Mouse (Mus musculus): ENCODE results near the gene Fgfr2. TPM values are rescaled to one million over a fixed set of nuclear protein-coding genes. Genes with fewer than 3 reads are reported as not detected.
"Not testable (repeated sequence)": the region's sequence is repeated elsewhere in the genome, so short reads cannot be mapped to it uniquely, and the experiment has no call there.

Fgfr2 gene
- total RNA-seq, 2 experiments from 2014 or later: not detected

DNA sequence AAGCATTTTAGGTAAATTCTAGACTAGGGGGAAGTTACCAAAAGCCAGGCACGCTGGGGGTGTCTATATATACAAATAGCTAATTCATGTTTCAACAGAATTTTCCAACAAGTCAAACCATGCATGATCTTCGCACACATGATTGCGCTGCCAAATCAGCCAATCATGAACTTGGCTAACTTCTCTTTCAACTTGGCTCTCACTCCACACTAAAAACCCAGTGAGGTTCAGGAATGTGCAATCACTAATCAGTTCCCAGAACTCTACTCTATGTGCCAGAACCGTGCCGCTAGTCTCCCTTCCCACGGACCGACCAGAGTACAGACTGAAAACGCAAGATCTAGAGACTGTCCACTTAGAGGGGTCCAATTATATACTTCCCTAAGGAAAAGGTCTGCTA is 551.7 kb downstream of the Fgfr2 start:
- ATAC-seq (replicated peaks; ENCODE audit: poor library complexity): no peak

DNA sequence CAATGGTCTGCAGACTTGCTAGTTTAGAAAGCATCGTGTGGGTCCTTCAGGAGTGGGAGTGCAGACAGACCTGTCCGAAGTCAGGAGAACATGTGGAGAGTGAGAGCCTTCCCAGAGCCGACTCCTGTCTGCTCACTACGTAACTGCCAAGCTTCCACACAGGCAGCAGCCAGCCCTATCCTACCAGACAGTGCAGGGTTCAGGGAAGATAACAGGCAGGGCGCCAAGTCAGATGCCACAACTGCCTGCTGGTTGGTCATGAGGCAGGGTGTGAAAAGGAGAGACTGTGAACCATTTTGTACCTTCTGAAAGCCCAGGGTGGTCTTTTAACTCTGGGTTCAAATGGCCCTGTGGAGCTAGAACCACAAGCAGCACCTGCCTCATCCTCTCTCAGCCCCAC is 553.1 kb downstream of the Fgfr2 start:
- ATAC-seq (replicated peaks; ENCODE audit: poor library complexity): peak; percentile 78

DNA sequence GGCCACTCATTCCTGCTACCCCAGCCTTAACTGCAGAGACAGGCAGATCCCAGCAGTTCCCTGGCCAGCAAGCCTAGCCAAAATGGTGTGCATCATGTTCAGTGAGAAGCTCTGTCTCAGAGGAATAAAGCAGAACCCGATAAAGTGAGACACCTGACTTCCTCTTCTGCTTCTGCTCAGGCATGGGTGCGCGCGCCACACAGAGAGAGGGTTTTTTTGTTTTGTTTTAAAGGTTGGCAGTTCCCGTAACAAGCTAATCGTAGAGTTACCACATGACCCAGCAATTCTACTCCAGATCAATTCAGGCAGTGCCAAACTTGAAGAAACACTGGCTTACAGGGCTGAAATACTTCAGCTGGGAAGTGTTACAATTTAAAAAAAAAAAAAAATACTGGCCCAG is 554.3 kb downstream of the Fgfr2 start:
- peak; percentile 34; the same call in 1 of the 2 replicates for ATAC-seq (replicated peaks; ENCODE audit: poor library complexity)

DNA sequence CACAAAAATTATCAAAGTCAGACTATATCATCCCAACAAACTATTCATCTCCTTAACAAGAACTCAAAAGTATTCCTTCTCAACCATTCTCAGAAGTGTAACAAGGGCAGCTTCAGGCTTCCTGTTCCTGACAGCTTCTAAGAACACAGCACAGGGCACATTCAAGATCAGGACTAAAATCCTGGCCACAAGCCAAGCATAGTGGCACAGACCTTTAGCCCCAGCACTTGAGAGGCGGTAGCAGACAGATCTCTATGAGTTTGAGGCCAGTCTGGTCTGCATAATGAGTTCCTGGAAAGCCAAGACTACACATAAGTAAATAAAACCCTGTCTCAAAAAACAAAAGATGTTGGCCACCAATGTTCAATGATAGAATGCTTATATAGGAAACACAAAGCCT is 557.3 kb downstream of the Fgfr2 start:
- ATAC-seq (replicated peaks; ENCODE audit: poor library complexity): no peak

DNA sequence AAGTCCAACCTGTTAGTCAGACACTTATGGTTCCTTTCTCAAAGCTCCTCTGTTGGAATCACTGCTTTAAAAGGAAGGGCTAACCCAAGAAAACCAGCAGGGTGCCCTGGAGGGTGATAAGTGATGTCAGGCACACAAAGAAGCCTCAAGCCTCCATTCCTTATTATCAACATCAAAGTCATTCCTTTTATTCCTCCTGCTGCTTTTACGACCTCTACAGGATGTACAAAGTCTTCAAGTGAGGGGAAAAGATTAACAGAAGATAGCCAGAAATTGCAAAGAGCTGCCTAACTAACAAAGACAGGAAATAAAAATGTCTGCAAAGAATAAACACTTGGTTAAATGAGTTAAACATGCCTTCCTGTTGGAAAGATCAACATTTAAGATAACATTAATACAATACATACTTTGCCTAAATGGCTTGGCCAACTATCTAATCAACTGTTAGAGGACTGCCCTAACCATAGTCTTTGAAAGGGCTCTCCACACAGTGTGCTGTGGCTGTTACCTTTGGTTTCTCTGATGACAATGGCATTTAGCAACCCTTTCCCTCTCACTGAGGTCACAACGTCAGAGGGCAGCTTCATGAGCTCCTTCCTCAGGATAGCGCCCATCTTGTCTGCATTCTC is 563.9 kb downstream of the Fgfr2 start:
- ATAC-seq (replicated peaks; ENCODE audit: poor library complexity): no peak

DNA sequence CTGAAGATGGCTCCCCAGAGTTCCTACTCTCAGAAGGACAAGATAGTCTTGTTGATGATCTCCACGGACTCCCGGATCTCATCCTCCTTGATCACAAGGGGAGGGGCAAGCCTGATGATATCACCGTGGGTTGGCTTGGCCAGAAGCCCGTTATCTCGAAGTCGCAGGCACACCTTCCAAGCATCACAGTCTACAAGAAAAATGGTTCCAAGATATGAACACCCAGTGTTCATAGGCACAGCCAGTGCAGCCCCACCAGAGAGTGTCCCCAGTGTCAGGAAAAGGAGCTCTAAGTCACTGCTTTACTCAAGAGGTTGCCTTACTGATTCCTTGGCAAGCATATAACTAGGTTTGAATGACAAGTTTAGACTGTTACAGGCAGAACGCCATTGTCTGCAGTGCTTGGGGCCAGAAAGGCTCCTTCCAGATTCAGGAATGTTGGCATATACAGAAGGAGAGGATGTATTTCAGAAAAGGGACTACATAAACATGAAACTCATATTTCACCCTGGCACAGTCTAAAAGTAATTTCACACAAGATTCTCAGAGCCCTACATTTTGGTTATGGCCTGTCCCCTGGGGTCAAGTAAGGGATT is 564.9 kb downstream of the Fgfr2 start:
- peak; percentile 70 for ATAC-seq (replicated peaks; ENCODE audit: poor library complexity)

DNA sequence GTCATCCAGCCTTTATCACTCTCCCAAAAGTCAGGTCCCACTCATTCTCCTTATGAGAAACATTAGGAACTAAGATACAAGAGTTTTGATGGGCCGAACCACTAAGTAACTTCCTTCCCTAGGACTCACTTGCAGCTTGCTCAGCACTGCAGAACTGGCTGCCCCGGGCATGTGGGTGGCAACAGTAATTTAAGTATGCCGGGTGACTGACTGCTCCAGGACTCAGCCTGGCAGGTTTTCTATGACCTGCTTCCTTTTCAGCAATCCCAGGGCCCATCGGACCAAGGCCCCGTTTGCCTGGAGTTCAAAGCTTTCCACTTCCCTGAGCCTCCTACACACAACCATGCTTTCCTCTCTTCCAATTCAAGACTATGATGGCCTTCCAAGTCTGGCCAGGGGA is 566.6 kb downstream of the Fgfr2 start:
- no peak for ATAC-seq (replicated peaks; ENCODE audit: poor library complexity)

DNA sequence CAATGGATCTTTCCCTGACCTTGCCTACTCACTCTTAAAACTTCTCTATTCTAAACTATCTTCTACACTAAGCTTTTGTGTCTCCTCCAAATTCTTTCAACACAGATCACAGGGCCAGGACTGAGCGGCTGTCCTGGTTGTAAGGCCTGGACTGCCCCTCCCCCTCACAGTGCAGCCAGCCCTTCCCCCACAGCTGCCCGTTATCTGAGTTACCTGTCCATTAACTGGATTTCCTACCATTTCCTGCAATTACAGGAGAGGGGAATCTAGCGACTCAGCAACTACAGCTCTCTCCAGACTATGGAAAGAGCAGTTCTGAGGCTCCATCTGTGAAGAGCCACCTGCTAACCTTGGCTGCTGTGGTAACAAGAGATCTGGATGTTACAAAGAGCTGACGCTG is 567.2 kb downstream of the Fgfr2 start:
- ATAC-seq (replicated peaks; ENCODE audit: poor library complexity): no peak

DNA sequence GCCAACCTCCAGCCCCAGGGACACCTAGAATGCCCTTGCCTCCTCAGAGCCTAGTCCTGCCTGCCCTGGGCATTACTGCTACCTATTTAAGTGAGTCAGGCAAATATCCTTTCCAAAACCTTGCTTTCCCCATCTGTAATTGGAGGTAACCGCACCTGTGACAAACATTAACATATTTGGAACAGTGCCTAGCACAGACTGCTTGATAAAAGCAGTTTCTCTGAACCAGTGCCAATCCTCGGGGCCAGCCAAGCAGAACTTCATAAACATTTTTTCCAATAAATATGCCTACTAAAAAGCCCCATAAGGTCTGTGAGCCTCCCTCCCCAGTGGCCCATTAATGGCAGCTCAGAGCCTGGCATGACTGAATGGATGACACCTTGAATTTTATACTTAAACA is 569.1 kb downstream of the Fgfr2 start:
- ATAC-seq (replicated peaks; ENCODE audit: poor library complexity): no peak

DNA sequence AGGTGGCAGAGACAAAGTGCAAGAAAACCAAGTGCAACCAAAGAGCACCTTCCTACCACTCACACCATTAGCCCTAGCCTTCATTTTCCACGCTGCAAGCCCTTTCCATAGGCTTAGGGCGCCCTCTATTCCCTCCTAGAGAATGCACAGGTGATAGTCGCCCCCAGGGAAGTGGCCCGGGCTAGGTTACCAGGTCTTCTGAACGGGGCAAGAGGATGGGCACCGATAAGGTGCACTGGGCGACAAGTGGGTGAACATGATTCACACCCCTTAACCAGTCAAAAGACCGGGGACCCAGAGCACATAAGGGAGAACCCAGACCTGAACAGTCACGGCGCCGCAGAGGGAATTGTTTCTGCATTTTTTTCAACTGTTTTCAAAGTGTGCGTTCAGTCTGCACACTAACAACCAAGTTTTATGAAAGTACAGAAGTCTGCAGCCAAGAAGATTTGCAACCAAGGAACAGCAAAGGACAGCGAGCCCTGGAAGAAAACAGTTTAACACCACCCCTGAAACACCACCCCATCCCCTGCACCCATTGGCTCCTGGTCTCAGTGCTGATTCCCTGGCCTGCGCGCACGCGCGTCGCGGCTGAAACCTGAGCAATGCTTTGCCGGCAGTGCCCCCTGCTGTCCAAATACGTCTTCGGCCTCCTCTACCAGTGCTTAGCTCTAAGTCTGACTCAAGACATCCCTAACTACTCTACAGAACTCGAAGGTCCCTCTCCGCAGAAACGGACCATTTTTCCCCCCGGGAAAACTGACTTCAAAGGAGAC is 571.6 kb downstream of the Fgfr2 start:
- peak; percentile 98 for ATAC-seq (replicated peaks; ENCODE audit: poor library complexity)

DNA sequence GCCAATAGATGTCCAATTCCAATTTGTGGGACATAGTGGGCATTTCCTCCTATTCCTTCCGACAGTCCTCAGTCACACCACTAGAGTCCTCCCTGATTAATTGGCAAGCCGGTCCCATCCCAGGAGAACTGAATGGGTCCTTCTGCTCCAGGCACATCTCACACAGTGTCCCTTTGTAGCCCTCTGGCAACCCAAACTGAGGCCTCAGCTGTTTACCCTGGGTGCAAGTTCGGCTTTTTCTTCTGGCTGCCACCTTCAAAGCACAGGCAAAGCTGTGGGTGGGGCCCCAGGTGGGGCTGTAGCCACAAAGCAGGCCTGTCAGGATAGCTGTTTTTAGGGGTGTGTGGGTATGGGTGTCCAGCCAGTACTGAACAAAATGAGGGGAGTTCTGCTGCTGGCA is 576.0 kb downstream of the Fgfr2 start:
- ATAC-seq (replicated peaks; ENCODE audit: poor library complexity): no peak

DNA sequence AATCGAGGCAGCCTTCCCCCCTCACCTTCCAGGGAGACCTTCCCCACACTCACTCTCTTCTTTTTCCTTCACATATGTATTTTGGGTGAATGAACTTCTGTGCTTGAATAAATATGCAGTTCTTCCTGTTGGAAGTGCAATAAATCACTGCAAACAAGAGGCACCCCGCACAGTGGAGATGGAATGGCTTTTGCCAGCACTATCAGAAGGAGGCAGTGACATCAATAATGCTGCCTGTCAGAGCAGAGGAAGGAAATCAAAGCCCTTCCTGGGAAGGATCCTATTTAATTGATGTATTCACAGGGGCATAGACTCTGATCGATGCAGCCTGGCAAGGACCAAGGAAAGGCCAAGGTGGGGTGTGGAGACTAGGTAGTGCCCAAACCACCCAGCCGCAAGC is 580.7 kb downstream of the Fgfr2 start:
- ATAC-seq (replicated peaks; ENCODE audit: poor library complexity): no peak

DNA sequence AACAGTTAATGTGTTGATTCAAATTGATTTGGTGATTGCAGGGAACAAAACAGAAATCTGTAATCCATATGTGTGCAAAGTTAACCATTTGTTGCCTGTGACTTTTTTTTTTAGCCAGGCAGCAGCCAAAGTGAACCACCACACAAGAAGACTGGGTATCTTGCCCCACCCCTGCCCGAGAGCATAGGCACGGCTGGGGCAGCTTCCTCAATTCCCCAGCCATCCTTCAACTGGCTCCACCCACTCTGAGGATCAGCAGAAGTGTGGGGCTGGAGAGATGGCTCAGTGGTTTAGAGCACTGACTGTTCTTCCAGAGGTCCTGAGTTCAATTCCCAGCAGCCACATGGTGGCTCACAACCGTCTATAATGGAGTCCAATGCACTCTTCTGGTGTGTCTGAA is 581.6 kb downstream of the Fgfr2 start:
- peak; percentile 94 for ATAC-seq (replicated peaks; ENCODE audit: poor library complexity)

DNA sequence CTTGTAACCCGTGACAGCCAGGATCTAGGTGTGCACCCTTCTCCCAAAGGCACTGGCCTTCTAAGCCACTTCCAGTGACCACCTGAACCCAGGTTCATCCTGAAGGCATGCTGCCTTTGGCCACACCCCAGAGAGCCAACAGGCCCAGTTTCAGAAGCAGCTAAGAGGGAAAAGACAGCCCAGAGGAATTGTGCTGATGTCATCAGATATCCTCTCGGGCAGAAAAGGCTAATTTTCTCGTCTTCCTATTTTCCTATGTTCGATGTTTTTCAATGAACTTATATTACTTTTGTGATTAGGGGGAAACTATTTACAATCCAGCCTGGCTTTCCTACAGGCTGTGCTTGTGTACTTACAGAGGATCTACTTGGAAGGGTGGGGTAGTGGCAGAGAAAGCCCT is 582.6 kb downstream of the Fgfr2 start:
- ATAC-seq (replicated peaks; ENCODE audit: poor library complexity): no peak

DNA sequence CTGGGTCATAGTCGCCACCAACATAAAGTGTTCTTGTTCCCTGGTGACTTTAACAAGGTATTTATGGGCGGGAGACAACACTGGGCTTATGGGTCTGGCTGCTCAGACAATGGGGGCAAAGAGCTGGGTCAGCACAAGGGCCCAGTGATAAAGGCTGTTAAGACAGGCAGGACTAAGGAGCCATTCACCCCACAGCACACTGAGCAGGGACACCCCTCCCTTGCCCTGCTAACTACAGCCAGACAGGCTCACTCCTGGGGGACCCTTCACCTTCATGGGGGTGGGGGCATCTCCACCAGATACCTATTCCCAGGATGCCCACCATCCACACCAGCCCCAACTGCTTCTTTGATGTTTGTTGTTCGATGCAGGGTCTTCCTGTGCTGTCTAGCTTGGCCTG is 593.9 kb downstream of the Fgfr2 start:
- ATAC-seq (replicated peaks; ENCODE audit: poor library complexity): no peak

DNA sequence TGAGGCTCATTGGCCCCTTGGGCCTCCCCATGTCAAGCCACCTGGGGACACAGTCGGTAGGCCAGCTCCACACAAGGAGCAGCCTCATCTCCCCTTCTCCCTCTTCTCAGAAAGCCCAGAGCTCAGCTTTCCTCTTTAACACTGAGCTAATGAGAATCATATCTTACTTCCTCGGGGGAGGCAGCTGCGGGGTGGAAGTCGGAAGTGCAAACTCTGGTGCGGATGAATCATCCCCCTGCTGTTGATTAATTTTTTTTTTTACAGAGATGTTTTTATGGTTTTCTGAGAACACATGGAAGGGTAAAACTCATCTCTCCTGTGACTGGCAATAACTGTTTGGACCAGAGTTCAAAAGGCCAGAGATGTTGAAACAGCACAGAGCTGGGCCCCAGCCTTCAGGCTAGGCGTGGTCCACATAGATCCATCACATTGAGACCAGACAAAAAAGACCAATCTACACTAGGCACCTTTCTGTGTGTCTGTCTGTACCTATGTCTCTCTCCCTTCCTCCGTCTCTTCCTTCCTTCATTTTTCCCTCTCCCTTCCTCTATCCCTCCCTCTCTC is 609.6 kb downstream of the Fgfr2 start:
- no peak for ATAC-seq (replicated peaks; ENCODE audit: poor library complexity)

DNA sequence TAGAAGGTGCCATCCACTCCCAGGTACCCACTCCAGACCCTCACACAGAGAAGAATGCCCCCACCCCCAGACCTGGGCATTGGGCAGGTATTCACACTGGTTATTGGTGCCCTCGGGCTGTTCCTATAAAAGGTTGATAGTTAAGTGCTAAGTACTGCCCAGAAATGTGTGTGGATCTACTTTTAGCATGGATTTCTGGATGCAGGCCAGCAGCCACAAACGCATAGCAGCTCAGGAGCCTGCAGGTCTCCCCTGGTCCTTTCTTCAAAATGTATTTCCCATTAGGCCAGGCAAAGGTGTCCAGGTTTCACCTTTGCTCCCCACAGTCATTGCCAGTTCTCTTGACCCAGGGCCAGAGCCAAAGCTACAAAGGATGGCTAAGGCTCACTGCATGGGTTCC is 614.0 kb downstream of the Fgfr2 start:
- no peak for ATAC-seq (replicated peaks; ENCODE audit: poor library complexity)

DNA sequence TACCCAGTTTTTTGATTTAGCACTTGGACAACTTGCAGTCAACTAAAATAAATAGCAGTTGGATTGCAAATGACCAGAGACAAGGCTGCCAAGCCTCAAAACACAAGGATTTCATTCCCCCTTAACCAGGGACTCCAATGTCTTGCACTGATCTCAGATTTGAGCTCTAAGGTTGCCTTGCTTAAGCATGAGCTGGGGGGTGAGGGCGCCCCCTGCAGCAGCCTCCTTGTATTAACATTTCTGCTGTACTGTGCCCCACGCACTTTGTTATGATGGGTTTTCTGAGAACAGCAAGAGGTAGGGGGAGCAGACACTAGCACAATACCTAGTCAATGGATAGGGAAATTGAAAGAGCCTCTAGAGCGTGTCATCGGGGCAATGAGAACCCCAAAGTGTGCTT is 615.8 kb downstream of the Fgfr2 start:
- ATAC-seq (replicated peaks; ENCODE audit: poor library complexity): peak; percentile 85

DNA sequence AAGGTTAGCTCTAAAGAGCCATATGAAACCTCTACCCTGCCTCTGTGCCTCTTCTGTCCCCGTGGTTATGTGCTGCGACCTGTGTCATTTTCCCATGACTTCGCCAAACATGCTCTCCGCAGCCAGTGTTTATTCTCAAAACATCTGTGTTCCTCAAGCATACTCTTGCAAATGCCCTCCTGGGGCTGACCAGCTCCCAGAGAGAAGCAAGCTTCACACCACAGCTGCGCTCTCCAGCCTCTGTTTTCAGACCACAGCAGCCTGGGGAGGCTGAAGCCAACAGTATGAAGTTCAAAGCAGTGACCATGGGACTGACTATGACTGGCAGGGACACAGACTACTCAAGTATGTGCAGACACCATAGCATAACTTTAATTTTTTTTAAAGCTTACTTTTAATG is 616.9 kb downstream of the Fgfr2 start:
- no peak for ATAC-seq (replicated peaks; ENCODE audit: poor library complexity)

DNA sequence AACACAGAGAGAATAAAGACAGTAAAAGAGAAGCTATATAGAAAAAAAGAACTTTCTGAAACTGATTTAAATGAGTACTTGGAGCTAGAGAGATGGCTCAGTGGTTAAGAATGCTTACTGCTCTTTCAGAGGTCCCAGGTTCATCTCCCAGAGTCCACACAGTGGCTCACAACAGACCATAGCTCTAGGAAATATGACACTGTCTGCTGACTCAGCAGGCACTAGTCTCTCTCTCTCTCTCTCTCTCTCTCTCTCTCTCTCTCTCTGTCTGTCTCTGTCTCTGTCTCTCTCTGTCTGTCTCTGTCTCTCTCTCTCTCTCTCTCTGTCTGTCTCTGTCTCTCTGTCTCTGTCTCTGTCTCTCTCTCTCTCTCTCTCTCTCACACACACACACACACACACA is 620.7 kb downstream of the Fgfr2 start:
- ATAC-seq (replicated peaks; ENCODE audit: poor library complexity): not testable (repeated sequence)

DNA sequence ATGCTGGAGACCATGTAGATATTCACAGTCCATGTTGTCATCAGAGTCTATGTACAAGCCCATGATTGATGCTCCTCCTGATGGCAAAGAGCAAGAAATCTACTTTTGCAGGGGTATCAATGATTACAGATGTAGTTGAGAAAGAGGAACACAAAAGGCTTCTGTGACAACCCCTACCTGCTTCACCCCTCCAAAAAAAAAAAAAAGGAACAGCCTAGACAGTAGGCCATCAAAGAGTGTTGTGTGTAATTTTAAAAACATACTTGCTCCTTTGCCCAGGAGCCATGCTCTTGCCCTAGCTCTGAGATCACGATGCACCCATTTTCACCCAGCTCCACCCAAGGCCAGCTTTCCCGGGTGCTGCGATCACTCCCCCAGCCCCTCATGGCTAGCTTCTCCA is 626.0 kb downstream of the Fgfr2 start:
- no peak for ATAC-seq (replicated peaks; ENCODE audit: poor library complexity)

DNA sequence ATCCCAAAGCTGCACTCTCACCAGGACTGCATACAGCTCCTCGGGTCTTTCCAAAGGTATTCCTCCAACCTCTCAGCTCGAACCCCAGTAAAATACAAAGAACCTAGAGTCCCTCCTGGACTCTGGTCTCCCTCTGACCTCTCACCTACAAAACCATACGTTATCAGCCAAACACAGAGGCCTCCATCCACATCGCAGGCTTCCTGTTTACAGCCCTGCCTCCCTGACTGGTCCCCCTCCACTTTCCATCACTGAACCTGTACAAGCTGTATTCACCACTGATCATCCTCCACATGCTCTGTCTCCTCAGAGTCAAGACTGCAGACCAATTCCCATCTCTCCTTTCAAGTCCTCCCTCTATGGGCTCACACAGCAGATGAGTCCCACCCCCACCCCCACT is 628.9 kb downstream of the Fgfr2 start:
- ATAC-seq (replicated peaks; ENCODE audit: poor library complexity): peak; percentile 70
